Mouse (Mus musculus): ENCODE measurements around the gene Dcaf7. TPM values are rescaled to one million over a fixed set of nuclear protein-coding genes. Genes with fewer than 3 reads are reported as not detected.

Dcaf7 gene
- total RNA-seq, 1 experiment = 30.3 TPM

- TF ChIP-seq ZC3H11A (IDR thresholded peaks at IDR 0.05; ENCODE audit: borderline replicate concordance, low read depth, low read length) = no peak
- no peak for TF ChIP-seq ZNF384 (IDR thresholded peaks at IDR 0.05; ENCODE audit: low read depth, low read length)
- no peak for TF ChIP-seq HCFC1 (IDR thresholded peaks at IDR 0.05; ENCODE audit: borderline replicate concordance, insufficient read depth, low read length)
- no peak for TF ChIP-seq MAFK (IDR thresholded peaks at IDR 0.05; ENCODE audit: insufficient read depth, low read depth, low read length)
- no peak for TF ChIP-seq CHD2 (IDR thresholded peaks at IDR 0.05; ENCODE audit: low read depth, low read length)
- no peak overlapping the region for H3K9ac ChIP-seq (ENCODE audit: insufficient read depth, low read depth, low read length, poor library complexity, severe bottlenecking)
- H3K27ac ChIP-seq (ENCODE audit: insufficient read depth, low read depth, low read length, poor library complexity, severe bottlenecking) = no peak overlapping the region
- no peak overlapping the region for H3K4me3 ChIP-seq (ENCODE audit: insufficient read depth in 1 of 2, low read depth in 1 of 2, low read length in 2 of 2, poor library complexity in 1 of 2, severe bottlenecking in 1 of 2)
- H3K4me1 ChIP-seq (ENCODE audit: control insufficient read depth in 2 of 2, insufficient read depth in 2 of 2, low read length in 2 of 2, poor library complexity in 1 of 2) = peaks cover 2 to 5% of the 10 kb centered on the region in 2 experiments; a peak in 1 of 4 replicates
- in situ Hi-C loops (cut with MboI; ENCODE audit: low sequenced_read_pairs in 2 of 2, unreplicated experiment in 2 of 2) = no loop called here
- H3K9me3 ChIP-seq (ENCODE audit: control insufficient read depth, insufficient read depth, low read depth, low read length) = no peaks in the 10 kb centered on the region
- peaks cover 11% of the 10 kb centered on the region; the same call in 1 of the 2 replicates for H3K36me3 ChIP-seq (ENCODE audit: control insufficient read depth, insufficient read depth, low read length, poor library complexity, severe bottlenecking)
- DNase-seq (ENCODE audit: low read depth, low spot score) = no peak
Observed at GRCm38 (mm10) chr11:106045780-106046179, 9.1 kb downstream of the Dcaf7 start.

- H3K4me1 ChIP-seq (ENCODE audit: control insufficient read depth in 2 of 2, insufficient read depth in 2 of 2, low read length in 2 of 2, poor library complexity in 1 of 2) = peaks cover 2 to 5% of the 10 kb centered on the region in 2 experiments; a peak in 1 of 4 replicates
- H3K36me3 ChIP-seq (ENCODE audit: control insufficient read depth, insufficient read depth, low read length, poor library complexity, severe bottlenecking) = peaks cover 16% of the 10 kb centered on the region
Observed at GRCm38 (mm10) chr11:106046584-106046983, 9.9 kb downstream of the Dcaf7 start.

GRCm38 (mm10) chr11:106053921-106054320 is 17.2 kb downstream of the Dcaf7 start:
- in situ Hi-C loops (cut with MboI; ENCODE audit: low sequenced_read_pairs in 2 of 2, unreplicated experiment in 2 of 2) = no loop called here
- H3K4me1 ChIP-seq (ENCODE audit: control insufficient read depth in 2 of 2, insufficient read depth in 2 of 2, low read length in 2 of 2, poor library complexity in 1 of 2) = no peaks in the 10 kb centered on the region
- no peak overlapping the region for H3K9ac ChIP-seq (ENCODE audit: insufficient read depth, low read depth, low read length, poor library complexity, severe bottlenecking)
- no peak overlapping the region for H3K4me3 ChIP-seq (ENCODE audit: insufficient read depth in 1 of 2, low read depth in 1 of 2, low read length in 2 of 2, poor library complexity in 1 of 2, severe bottlenecking in 1 of 2)
- H3K36me3 ChIP-seq (ENCODE audit: control insufficient read depth, insufficient read depth, low read length, poor library complexity, severe bottlenecking) = peaks cover 28% of the 10 kb centered on the region
- no peak overlapping the region for H3K27ac ChIP-seq (ENCODE audit: insufficient read depth, low read depth, low read length, poor library complexity, severe bottlenecking)
- no peaks in the 10 kb centered on the region for H3K9me3 ChIP-seq (ENCODE audit: control insufficient read depth, insufficient read depth, low read depth, low read length)
- no peak for DNase-seq (ENCODE audit: low read depth, low spot score)
- TF ChIP-seq MAFK (IDR thresholded peaks at IDR 0.05; ENCODE audit: insufficient read depth, low read depth, low read length) (no peak), ZNF384 (IDR thresholded peaks at IDR 0.05; ENCODE audit: low read depth, low read length) (no peak), HCFC1 (IDR thresholded peaks at IDR 0.05; ENCODE audit: borderline replicate concordance, insufficient read depth, low read length) (no peak), ZC3H11A (IDR thresholded peaks at IDR 0.05; ENCODE audit: borderline replicate concordance, low read depth, low read length) (no peak), CHD2 (IDR thresholded peaks at IDR 0.05; ENCODE audit: low read depth, low read length) (no peak)

More at GRCm38 (mm10) chr11:106046584-106046983, 9.9 kb downstream of the Dcaf7 start:
- in situ Hi-C loops (cut with MboI; ENCODE audit: low sequenced_read_pairs in 2 of 2, unreplicated experiment in 2 of 2) = no loop called here
- no peak for TF ChIP-seq HCFC1 (IDR thresholded peaks at IDR 0.05; ENCODE audit: borderline replicate concordance, insufficient read depth, low read length)
- no peak for TF ChIP-seq MAFK (IDR thresholded peaks at IDR 0.05; ENCODE audit: insufficient read depth, low read depth, low read length)
- TF ChIP-seq ZNF384 (IDR thresholded peaks at IDR 0.05; ENCODE audit: low read depth, low read length) = no peak
- TF ChIP-seq CHD2 (IDR thresholded peaks at IDR 0.05; ENCODE audit: low read depth, low read length) = no peak
- no peak for TF ChIP-seq ZC3H11A (IDR thresholded peaks at IDR 0.05; ENCODE audit: borderline replicate concordance, low read depth, low read length)
- H3K27ac ChIP-seq (ENCODE audit: insufficient read depth, low read depth, low read length, poor library complexity, severe bottlenecking) = no peak overlapping the region
- no peak overlapping the region for H3K4me3 ChIP-seq (ENCODE audit: insufficient read depth in 1 of 2, low read depth in 1 of 2, low read length in 2 of 2, poor library complexity in 1 of 2, severe bottlenecking in 1 of 2)
- no peaks in the 10 kb centered on the region for H3K9me3 ChIP-seq (ENCODE audit: control insufficient read depth, insufficient read depth, low read depth, low read length)
- no peak for DNase-seq (ENCODE audit: low read depth, low spot score)
- H3K9ac ChIP-seq (ENCODE audit: insufficient read depth, low read depth, low read length, poor library complexity, severe bottlenecking) = no peak overlapping the region

GRCm38 (mm10) chr11:106054600-106054999 is 17.9 kb downstream of the Dcaf7 start:
- no peak for DNase-seq (ENCODE audit: low read depth, low spot score)
- H3K4me3 ChIP-seq (ENCODE audit: insufficient read depth in 1 of 2, low read depth in 1 of 2, low read length in 2 of 2, poor library complexity in 1 of 2, severe bottlenecking in 1 of 2) = no peak overlapping the region
- in situ Hi-C loops (cut with MboI; ENCODE audit: low sequenced_read_pairs in 2 of 2, unreplicated experiment in 2 of 2) = no loop called here
- H3K9me3 ChIP-seq (ENCODE audit: control insufficient read depth, insufficient read depth, low read depth, low read length) = no peaks in the 10 kb centered on the region
- H3K9ac ChIP-seq (ENCODE audit: insufficient read depth, low read depth, low read length, poor library complexity, severe bottlenecking) = no peak overlapping the region
- no peak overlapping the region for H3K27ac ChIP-seq (ENCODE audit: insufficient read depth, low read depth, low read length, poor library complexity, severe bottlenecking)
- peaks cover 24% of the 10 kb centered on the region for H3K36me3 ChIP-seq (ENCODE audit: control insufficient read depth, insufficient read depth, low read length, poor library complexity, severe bottlenecking)
- TF ChIP-seq ZNF384 (IDR thresholded peaks at IDR 0.05; ENCODE audit: low read depth, low read length) (no peak), MAFK (IDR thresholded peaks at IDR 0.05; ENCODE audit: insufficient read depth, low read depth, low read length) (no peak), CHD2 (IDR thresholded peaks at IDR 0.05; ENCODE audit: low read depth, low read length) (no peak), ZC3H11A (IDR thresholded peaks at IDR 0.05; ENCODE audit: borderline replicate concordance, low read depth, low read length) (no peak), HCFC1 (IDR thresholded peaks at IDR 0.05; ENCODE audit: borderline replicate concordance, insufficient read depth, low read length) (no peak)
- H3K4me1 ChIP-seq (ENCODE audit: control insufficient read depth in 2 of 2, insufficient read depth in 2 of 2, low read length in 2 of 2, poor library complexity in 1 of 2) = no peaks in the 10 kb centered on the region

- Histone ChIP-seq H3K27ac (ENCODE audit: insufficient read depth, low read depth, low read length, poor library complexity, severe bottlenecking) (no peak overlapping the region), H3K9ac (ENCODE audit: insufficient read depth, low read depth, low read length, poor library complexity, severe bottlenecking) (no peak overlapping the region), H3K4me1 (ENCODE audit: control insufficient read depth in 2 of 2, insufficient read depth in 2 of 2, low read length in 2 of 2, poor library complexity in 1 of 2) (no peaks in the 10 kb centered on the region), H3K9me3 (ENCODE audit: control insufficient read depth, insufficient read depth, low read depth, low read length) (no peaks in the 10 kb centered on the region), H3K4me3 (ENCODE audit: insufficient read depth in 1 of 2, low read depth in 1 of 2, low read length in 2 of 2, poor library complexity in 1 of 2, severe bottlenecking in 1 of 2) (no peak overlapping the region), H3K36me3 (ENCODE audit: control insufficient read depth, insufficient read depth, low read length, poor library complexity, severe bottlenecking) (peaks cover 24% of the 10 kb centered on the region)
- TF ChIP-seq ZNF384 (IDR thresholded peaks at IDR 0.05; ENCODE audit: low read depth, low read length) = no peak
- no peak for TF ChIP-seq MAFK (IDR thresholded peaks at IDR 0.05; ENCODE audit: insufficient read depth, low read depth, low read length)
- TF ChIP-seq ZC3H11A (IDR thresholded peaks at IDR 0.05; ENCODE audit: borderline replicate concordance, low read depth, low read length) = no peak
- TF ChIP-seq CHD2 (IDR thresholded peaks at IDR 0.05; ENCODE audit: low read depth, low read length) = no peak
- no peak for TF ChIP-seq HCFC1 (IDR thresholded peaks at IDR 0.05; ENCODE audit: borderline replicate concordance, insufficient read depth, low read length)
- in situ Hi-C loops (cut with MboI; ENCODE audit: low sequenced_read_pairs in 2 of 2, unreplicated experiment in 2 of 2) = no loop called here
- DNase-seq (ENCODE audit: low read depth, low spot score) = no peak
Observed at GRCm38 (mm10) chr11:106055341-106055740, 18.7 kb downstream of the Dcaf7 start.
